Mouse (Mus musculus) cerebellum, adult 11 months (tissue): ENCODE measurements around the gene Mpeg1.

Experiments
- DNase-seq: peaks from one replicate; pipeline ENCODE4 v3.0.0; 2022

The Mpeg1 gene

DNA sequence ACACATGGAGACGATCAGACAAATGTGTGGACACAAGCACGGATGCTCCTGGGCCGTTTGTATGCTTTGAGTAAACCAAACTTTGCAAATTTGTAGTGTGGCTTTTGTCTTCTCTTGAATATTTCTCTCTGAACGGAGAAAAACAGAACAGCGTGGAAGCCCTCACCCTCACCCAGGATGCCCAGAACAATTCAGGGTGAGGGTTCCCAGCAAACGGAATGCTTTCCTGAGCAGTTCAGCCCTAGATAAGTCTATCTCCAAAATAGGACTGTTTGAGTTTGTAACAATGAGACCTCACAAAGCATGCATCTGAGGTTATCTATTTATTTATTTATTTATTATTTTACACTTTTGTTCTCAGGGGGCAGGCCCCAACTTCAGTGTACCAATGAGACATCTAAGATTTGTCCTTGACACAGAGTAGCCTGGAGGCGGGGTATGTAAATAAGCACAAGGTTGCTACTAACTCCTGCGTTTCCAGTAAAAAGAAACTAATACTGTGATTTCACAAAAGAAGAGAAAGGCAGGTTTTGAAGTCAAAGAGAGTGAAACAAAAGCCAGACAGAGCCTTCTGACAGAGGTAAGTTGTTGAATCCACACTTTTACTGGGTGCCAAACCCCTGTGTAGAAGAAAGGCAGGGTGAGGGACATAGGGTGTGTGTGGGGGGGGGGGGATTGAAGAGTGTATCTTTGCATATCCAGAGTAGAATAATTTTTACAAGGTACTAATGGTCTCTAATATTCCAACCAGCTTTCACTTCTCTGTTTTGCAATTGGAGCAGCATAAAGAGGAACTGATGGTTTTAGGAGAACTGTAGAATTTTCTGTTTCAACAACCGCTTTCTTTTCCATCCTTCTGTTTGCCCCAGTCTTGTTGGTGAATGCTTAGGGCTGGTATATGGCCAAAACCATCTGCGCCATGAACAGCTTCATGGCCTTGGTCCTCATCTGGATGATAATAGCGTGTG, at the start of gene Mpeg1:
Gene Mpeg1 (plus strand): TSS at position 498 of the 968 bp plus-strand sequence.
- DNase-seq: no peak

DNA sequence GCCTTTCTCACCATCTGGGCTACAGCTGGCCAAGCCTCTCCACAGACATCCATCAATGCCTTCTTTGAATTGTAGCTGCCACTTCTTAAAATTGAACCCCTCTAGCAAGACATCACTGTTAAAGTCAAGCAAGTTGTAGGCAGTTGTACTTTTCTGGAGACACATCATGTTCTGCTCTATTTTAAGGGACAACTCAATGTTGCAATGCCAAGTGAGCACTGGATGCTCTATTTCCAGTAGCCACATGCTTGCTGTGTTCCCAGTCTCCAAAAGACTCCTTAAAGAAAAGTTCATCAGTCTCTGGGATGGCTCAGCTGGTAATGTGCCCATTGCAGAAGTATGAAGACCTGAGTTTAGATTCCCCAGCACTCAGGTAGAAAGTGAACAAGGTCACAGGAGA, 46.8 kb upstream of the Mpeg1 start:
- DNase-seq: no peak

DNA sequence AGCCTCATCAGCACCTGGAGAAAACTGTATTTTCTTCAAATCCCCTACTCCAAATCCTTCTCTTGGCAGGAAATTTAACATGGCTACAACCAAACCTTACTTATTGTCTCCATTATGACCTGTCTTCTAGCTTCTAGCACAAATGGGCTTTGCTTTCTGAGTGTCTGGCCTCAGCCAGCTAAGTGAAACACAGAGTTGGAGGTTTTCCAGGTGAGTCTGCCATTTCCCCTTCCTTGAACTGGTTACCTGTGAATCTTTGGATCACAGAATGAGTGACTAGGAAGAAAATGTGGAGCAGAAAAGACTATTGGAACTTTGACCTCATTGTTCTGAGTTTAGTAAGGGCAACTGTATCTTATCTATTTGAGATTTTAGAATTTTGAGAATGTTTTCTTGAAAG, 43.2 kb upstream of the Mpeg1 start, which contains the start of gene Olfr1441:
Gene Olfr1441 (plus strand): TSS at position 73 of the 400 bp plus-strand sequence.
- no peak for DNase-seq

DNA sequence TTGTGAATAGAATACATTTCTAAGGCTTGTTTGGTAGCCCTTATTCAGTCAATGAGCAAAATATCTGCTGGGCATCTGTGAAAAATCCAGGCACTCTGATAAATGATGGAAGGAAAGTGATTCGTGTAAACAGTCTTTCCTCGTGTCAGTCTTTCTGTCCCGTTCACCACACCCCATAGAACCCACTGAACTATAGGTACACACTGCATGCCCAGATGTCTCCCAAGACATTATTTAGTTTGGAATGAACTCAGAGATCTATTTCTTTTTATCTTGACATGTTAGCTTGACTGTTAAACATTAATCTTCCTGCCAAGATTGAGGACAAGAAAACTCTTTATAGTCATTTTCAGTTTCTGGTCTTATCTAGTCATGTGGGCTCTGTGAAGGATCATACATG, 42.3 kb upstream of the Mpeg1 start:
- no peak for DNase-seq

DNA sequence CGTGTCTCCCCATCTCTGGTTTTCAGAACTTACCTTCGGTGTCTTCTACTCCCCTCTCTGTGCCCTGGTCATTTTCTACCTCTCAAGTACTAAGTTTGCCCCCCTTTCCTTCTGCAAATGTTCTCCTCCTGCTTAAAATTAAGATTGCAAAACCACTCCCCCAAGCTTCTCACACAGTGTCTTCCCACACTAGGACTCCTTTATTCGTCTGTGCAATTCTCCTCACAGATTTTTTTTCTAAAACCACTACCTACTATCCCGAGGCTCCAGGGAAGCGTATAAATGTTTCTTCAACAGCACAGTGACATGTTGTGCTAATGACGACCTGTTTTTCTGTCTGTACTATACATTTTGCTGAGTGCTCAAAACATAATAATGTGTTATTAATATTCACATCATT, 40.0 kb upstream of the Mpeg1 start:
- no peak for DNase-seq

DNA sequence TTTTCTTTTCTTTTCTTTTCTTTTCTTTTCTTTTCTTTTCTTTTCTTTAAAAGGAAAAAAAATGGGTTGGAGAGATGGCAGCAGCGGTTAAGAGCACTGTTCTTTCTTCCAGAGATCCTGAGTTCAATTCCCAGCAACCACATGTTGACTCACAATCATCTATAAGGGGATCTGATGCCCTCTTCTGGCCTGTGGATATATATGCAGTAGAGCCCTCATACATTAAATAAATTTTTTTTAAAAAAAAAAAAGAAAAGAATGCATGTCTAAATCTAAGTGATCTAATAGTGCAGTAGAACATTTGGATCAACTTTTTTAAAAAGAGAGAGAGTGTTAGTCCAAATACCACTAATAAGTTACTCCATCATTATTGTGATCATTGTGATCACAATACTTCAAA, 38.9 kb upstream of the Mpeg1 start:
- no peak for DNase-seq

DNA sequence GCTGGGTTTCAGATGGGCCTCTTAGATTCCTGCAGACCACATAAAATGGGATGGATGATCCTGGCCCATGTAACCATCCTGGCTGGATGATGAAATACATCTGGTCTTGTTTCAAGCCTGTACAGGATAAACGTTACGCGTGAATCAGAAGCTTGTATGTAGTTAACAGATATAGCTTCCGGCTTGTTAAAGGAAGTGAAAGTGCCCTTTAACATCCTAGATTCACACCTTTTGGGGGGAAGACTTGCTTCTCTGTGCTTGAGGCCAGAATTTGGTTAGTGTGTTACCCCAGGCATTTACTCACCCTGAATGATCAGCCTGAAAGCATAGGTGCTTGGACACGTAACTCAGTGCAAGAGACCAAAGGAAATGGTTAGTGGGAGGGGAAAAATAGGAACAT, 33.5 kb upstream of the Mpeg1 start:
- no peak for DNase-seq

DNA sequence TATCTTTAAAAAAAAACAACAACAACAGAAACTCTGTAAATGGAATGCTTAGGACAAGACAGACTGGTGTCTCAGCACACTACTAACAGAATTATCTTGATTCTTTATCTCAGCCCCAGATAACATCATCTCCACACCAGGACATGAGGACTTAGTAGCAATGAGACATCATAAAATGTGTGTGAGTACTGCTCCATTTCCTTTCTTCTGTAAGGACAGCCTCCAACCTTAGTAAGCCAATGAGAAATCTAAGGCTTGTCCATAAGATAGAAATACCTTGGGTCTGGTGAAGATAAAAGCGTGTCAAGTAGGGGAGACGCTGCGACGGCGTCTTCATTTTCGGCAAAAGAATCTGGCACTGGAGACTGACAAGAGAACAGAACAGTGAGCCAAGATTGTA, 33.0 kb upstream of the Mpeg1 start, which contains the start of gene Pfpl:
Gene Pfpl (plus strand): TSS at position 301 of the 400 bp plus-strand sequence.
- no peak for DNase-seq

DNA sequence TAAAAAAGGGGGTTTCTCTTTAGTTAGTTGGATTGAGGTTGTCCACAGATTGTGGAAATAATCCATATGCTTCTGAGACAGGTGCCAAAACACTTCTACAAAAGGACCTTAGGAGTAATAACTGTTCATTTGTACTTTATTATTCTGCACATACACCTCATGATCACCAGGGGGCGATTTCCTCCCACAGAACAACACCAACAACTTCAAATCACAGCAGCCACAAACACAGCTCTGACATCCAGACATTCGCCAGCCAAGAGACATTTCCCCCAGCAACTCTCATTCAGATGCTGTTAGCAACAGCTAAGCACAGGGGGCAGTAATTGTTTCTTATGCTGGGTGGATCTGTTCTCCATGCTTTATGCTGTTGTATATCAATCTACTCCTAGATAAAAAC, 27.5 kb upstream of the Mpeg1 start:
- peak; percentile 2 for DNase-seq

DNA sequence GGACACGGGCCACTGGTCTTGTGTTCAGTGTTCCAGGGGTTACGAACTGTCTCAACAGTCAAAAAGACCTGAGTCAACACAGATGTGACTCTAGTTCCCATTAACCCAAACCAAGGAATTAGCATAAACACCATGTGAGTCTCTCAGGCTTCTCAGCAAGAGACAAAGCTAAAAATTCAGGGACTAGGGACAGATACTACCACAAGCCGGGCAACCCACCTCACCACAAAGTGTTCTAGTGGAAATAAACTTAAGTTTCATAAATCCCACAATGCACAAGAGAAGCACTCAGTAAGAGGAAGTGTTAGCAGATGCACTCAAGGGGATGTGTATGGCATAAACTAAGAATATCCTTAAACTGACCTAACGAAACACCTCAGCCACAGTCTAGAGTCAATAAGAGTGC, 25.6 kb upstream of the Mpeg1 start:
- no peak for DNase-seq

DNA sequence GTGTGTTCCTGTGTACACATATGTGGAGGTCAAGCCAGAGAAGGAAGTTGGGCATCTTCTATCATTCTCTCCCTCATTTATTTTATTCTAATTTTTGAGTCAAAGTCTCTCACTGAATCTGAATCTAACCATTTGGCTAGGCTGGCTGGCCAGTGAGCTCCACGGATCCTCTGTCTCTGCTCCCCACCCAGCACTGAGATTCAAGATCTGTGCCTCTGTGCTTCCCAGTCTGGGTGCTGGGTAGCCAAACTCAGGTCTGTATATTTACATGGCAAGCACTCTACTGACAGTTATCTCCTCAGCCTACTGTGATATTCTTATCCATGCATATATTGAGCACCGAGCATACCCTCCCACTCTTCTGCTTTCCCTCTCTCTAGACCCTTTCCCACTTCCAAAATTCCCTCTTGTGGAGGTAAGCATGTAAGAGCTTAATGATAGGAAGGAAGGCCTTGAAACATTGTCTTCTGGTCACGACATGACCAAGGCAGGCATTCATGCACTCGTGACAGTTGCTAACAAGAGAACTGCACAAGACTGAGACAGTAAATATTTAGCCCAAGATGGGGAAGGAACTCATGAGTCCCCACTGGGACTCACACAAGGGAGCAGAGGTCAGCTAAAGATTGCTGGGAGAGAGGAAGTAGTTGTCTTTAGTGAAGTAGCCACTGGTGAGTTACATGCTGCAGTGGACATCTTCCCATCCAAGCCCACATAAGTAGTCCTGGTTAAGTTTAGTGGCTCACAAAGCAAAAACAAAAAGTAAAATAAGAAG, 24.6 kb upstream of the Mpeg1 start:
- no peak for DNase-seq

DNA sequence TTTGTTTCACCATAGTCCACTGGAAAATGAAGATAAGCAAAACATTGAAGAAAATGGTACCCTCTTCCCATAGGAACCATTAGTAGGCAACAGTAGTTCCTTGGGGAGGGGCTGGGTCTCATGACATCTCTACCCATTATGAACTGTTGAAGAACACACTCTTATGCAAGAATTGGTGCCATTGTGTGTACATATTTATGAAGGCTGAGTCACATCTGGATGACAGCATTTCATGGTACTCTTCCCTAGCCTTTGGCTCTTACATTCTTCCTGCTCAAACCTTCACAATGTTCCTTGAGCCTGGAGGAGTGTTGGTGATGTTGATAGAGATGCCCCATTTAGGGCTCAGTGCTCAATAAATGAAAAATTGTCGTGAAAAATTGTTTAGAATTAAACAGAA, 21.0 kb upstream of the Mpeg1 start:
- DNase-seq: no peak

DNA sequence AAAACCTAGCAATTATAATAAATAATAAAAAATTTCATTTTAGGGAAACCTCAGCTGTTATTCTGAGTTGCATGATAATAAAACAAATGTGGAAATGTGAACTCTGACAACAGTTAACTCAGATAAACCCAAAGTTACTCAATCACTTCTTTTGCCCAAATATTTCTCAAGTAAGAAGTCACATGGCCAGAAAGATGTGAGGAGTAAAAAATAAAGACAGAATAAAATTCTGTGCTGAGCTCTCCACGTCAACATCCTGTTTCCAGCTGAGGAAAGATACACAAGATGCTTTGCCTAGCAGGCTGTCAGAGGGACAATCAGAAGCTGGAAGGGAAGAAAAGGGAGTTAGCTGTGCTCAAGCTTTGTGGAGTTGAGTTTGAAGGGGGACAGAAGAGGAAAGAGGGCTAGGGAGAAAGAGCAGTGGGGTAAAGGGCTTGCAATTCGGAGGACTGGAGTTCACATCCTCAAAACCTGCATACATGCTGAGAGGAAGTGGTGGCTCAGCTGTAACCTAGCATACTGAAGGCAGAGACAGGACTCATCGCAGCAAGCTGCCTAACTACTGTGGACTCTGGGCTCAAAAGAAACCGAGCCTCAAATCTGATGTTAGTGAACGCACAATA, 20.4 kb upstream of the Mpeg1 start:
- no peak for DNase-seq

DNA sequence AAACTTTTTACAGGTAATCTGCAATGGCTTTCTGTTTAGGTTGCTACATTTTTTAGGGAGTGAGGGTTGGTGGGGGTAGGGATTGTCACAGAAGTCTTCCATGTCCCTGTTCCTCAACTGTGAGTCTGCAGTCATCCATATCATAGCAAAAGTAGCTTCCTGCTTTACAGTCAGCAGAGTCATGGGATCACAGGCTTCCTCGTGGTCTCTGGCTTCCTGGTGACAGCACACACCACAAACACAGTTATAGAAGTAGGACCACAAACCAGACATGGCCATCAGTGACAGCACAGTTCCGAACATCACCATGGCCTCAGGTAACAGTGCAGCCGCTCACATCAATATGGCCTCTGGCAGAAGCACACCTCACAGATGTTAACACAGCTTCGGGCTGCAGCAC, 18.0 kb upstream of the Mpeg1 start:
- DNase-seq: no peak

DNA sequence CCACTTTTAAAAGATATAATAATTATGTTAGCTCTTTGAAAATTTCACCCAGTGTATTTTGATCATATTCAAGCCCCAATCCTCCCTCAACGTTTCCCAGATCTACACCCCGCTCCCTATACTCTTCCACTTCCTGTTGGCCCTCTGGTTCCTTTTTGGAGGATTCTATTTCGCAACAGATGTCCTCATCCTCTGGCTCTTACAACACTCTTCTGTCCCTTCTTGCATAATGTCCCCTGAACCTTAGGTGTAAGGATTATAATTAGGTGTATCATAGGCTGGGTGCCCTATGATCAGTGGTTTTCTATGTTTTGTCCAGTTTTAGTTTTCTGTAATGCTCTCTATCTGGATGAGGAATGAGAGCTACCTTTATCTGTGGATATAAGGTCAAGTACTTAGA, 15.6 kb upstream of the Mpeg1 start:
- no peak for DNase-seq

DNA sequence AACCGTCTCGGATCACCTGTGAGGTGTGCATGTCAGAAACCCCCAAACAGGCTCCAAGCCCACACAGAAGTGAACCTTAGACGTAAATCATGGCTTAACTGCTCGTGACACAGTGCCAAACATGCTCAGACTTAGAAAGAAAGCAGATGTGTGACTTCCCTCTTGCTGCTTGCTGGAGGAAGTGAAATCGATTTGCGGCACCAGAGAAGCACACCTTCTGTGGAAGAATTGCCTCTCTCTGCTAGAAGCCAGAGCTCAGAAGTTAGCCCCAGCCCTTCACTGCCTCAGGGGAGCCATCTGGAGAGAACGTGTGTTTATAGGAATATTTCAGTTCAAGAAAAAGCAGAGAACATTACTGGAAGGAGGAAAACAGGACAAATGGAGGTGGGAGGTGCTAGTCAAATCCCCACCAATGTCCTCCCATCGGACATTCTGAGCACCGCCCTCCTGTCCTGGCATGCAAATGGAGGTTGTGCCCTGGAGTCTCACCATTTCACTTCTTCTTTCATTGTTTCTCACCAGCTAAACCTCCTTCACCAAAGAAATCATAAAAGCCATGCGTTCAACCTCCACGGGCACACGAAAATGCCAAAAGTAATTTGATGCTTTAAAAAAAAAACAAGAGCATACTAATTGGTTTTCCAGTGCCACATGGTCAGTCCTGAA, 3.0 kb upstream of the Mpeg1 start:
- DNase-seq: no peak

DNA sequence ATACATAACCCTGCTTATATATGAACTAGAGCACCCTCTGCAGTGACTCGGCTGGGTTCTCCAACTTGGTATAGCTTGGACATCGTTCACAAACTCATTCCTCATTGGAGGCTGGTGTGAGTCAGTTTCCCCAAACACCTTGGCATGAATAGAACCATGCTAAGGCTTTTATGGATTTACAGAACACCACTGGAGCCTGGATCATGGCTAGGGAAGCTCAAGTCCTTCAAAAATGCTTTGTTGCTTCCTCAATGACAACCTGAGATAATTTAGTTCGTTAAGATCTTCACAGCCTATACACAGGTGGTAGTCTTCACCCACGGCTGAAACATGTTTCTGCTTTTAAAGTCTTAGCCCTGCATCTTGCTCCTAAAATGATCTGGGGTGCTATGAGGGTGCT, 1.1 kb upstream of the Mpeg1 start:
- no peak for DNase-seq

DNA sequence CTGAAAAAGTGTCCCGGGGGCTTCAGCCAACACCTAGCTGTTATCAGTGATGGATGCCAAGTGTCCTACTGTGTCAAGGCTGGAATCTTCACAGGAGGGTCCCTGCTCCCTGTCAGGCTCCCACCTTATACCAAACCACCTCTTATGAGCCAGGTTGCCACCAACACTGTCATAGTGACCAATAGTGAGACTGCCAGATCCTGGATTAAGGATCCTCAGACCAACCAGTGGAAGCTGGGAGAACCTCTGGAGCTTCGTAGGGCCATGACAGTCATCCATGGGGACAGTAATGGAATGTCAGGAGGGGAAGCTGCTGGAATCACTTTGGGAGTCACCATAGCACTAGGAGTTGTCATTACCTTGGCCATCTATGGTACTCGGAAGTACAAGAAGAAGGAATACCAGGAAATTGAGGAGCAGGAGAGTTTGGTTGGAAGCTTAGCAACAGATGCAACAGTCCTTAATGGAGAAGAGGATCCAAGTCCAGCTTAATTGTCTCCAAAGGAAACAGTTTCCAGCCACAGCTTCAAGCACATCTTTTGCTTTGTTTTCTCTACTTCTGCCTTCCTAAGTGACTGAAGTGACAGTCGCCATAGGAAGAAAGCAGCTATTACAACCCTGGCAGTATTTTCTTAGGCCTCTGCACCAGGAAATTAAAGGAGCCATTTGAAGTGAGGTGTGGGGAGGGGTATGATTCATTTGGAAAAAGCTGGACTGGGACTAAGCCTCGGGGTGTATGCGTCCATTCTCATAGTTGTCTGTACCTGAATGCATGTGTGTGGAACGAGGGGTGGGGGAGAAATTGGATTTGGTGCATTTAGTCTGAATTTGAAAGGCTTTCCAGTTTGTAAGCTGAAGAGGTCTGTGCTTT, 2.5 kb downstream of the Mpeg1 start:
- no peak for DNase-seq

DNA sequence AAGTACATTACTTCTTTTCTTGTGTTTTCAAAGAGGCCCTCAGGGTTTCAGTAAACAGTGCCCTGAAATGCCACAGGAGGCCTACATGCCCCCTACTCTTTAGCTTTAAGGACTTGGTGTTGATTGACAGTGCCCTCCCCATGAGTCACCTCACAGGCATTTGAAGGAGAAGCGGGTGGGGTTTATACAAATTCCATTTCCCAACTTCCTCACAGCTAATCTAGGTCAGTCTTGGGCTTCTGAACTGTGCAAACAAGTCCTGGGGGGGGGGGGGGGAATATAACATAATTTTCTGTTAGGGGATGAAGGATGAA, 3.1 kb downstream of the Mpeg1 start:
- DNase-seq: no peak

DNA sequence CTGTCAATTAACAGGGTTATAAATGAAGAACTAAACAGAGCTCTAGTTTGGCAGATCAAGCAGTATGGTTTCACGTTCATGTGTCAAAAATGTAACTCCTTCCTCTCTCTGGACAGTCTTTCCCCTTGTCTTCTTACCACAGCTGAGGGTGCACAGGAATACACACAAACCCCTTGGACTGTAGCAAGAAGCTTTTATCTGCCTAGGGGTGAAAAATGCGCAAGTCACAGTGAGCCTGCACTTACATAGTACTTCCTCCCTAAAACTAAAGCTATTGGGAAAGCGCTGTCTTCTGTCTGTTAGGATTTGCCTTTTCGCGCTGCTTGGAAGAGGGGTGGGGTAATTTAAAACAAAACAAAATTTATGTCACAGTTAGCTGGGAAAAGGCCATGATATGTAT, 3.5 kb downstream of the Mpeg1 start:
- DNase-seq: no peak

DNA sequence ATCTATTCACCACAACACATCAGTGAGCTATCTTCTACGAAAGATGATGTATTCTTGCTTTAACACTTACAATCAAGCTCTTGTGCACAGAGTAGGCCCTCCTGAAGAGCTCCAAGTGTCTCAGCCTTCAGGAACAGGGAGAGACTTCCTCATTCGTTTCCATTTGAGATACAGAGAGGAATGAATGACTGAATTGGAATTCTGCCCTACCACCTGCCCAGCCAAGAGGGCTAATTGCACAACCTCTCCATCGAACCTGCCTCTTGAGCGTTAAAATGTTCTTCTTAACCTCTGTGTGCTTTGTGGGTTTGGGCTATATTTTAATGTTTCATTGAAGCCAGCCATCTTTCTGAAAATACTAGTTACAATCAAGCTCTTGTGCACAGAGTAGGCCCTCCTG, 4.1 kb downstream of the Mpeg1 start:
- DNase-seq: no peak

DNA sequence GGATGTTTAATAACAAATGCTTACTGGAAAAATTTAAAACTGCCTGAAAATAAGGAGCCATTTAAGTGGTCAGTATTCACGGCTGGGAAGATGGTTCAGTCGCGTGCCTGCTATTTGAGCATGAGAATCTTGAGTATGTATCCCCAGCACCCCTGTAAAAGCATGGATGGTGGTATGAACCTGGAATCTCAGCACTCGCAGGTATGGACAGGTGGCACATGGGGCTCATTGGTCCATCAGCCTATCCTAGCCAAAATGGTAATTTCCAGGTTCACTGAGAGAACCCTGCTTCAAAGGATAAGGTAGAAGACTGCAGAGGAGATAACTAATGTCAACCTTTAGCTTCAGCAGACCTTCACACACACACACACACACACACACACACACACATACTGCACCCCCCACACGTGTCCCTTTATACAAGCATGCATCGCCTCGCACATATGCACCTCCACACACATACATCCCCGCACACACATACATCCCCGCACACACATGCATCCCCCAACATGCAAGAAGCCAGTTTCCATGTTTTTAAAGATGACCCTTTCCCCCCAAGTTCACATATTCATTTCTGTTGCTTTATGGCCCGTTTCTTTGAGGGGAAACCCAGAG, 5.1 kb downstream of the Mpeg1 start:
- DNase-seq: no peak
